Mouse (Mus musculus) MEL (cell line): Measurements from ENCODE around the gene Eng. TPM values are rescaled to one million over a fixed set of nuclear protein-coding genes. Genes with fewer than 3 reads are reported as not detected.

ENCODE experiments used
- DNase-seq: peaks from one replicate; pipeline ENCODE4 v3.0.0; 2011; ENCODE audit warnings: low read depth, low spot score
- H3K27ac ChIP-seq: 2 replicates; pipeline ENCODE4 v1.5.1; 2012; ENCODE audit warnings: low read depth, mild to moderate bottlenecking, control low read depth, low read length, moderate library complexity; ENCODE audit not compliant: control insufficient read depth
- H3K27me3 ChIP-seq, 2 experiments: fragments of 150-350 bp in 1 of 2; sonication (generic) in 1 of 2; 2 replicates each; pipeline ENCODE4 v1.6.1; 2012; ENCODE audit warnings: low read length in 2 of 2, mild to moderate bottlenecking in 2 of 2, improper control_type of control experiment in 1 of 2, moderate library complexity in 1 of 2; ENCODE audit not compliant: insufficient read depth in 2 of 2, control insufficient read depth in 1 of 2
- H3K36me3 ChIP-seq, 2 experiments: 2 replicates each; pipeline ENCODE4 v1.6.1; 2012 to 2014; ENCODE audit warnings: low read length in 2 of 2, improper control_type of control experiment in 1 of 2, inconsistent platforms in 1 of 2, mild to moderate bottlenecking in 1 of 2; ENCODE audit not compliant: insufficient read depth in 2 of 2, control insufficient read depth in 1 of 2
- H3K4me1 ChIP-seq, 2 experiments: fragments of 150-350 bp in 1 of 2; sonication (generic) in 1 of 2; 2 replicates each; pipeline ENCODE4 v1.6.1; 2012; ENCODE audit warnings: low read length in 2 of 2, improper control_type of control experiment in 1 of 2, mild to moderate bottlenecking in 1 of 2; ENCODE audit not compliant: insufficient read depth in 2 of 2, control insufficient read depth in 1 of 2
- H3K4me3 ChIP-seq, 2 experiments: fragments of 150-350 bp in 1 of 2; sonication (generic) in 1 of 2; 2 replicates each; pipeline ENCODE4 v1.5.1; 2012; ENCODE audit warnings: low read depth in 2 of 2, low read length in 2 of 2, mild to moderate bottlenecking in 2 of 2, moderate library complexity in 2 of 2, control low read depth in 1 of 2, improper control_type of control experiment in 1 of 2; ENCODE audit not compliant: control insufficient read depth in 1 of 2, insufficient read depth in 1 of 2
- H3K79me2 ChIP-seq: 2 replicates; pipeline ENCODE4 v1.6.1; 2012; ENCODE audit warnings: mild to moderate bottlenecking, low read length, moderate library complexity; ENCODE audit not compliant: control insufficient read depth, poor library complexity, insufficient read depth
- H3K9ac ChIP-seq: 2 replicates; pipeline ENCODE4 v1.6.1; 2012; ENCODE audit warnings: low read depth, mild to moderate bottlenecking, control low read depth, low read length, moderate library complexity; ENCODE audit not compliant: control insufficient read depth, poor library complexity, severe bottlenecking
- H3K9me3 ChIP-seq: fragments of 150-350 bp; sonication (generic); replicated peaks from 2 replicates; pipeline ENCODE4 v1.6.1; 2012; ENCODE audit warnings: mild to moderate bottlenecking, low read length, improper control_type of control experiment, moderate library complexity; ENCODE audit not compliant: insufficient read depth
- BHLHE40 ChIP-seq: IDR thresholded peaks from 2 replicates; pipeline ENCODE4 v1.6.1; 2012; ENCODE audit warnings: low read depth, mild to moderate bottlenecking, inconsistent platforms, low read length, improper control_type of control experiment, borderline replicate concordance
- CTCF ChIP-seq, 3 experiments: IDR thresholded peaks in 2 of 3; conservative IDR thresholded peaks in 1 of 3; 2 replicates each; pipeline ENCODE4 v1.5.1; 2011 to 2012; ENCODE audit warnings: low read length in 3 of 3, low read depth in 2 of 3, mild to moderate bottlenecking in 2 of 3, improper control_type of control experiment in 1 of 3, inconsistent platforms in 1 of 3, mixed read lengths in 1 of 3, moderate library complexity in 1 of 3; ENCODE audit not compliant: control insufficient read depth in 1 of 3, insufficient read depth in 1 of 3, poor library complexity in 1 of 3, severe bottlenecking in 1 of 3
- E2F4 ChIP-seq: IDR thresholded peaks from 2 replicates; pipeline ENCODE4 v1.6.1; 2011; ENCODE audit warnings: low read depth, low read length, improper control_type of control experiment, borderline replicate concordance
- ETS1 ChIP-seq: IDR thresholded peaks from 2 replicates; pipeline ENCODE4 v1.6.1; 2012; ENCODE audit warnings: low read depth, mild to moderate bottlenecking, inconsistent platforms, low read length, improper control_type of control experiment, moderate library complexity
- GATA1 ChIP-seq: IDR thresholded peaks from 2 replicates; pipeline ENCODE4 v1.6.1; 2011; ENCODE audit warnings: low read depth, low read length, improper control_type of control experiment
- HCFC1 ChIP-seq: IDR thresholded peaks from 2 replicates; pipeline ENCODE4 v1.6.1; 2012; ENCODE audit warnings: low read depth, mild to moderate bottlenecking, inconsistent platforms, low read length, improper control_type of control experiment, moderate library complexity
- KAT2A ChIP-seq: conservative IDR thresholded peaks from 2 replicates; pipeline ENCODE4 v1.6.1; 2012; ENCODE audit warnings: low read depth, low read length, improper control_type of control experiment, inconsistent platforms
- MAZ ChIP-seq: IDR thresholded peaks from 2 replicates; pipeline ENCODE4 v1.6.1; 2012; ENCODE audit warnings: low read depth, mild to moderate bottlenecking, inconsistent platforms, low read length, improper control_type of control experiment
- MXI1 ChIP-seq: IDR thresholded peaks from 2 replicates; pipeline ENCODE4 v1.6.1; 2011; ENCODE audit warnings: mild to moderate bottlenecking, low read depth, low read length, improper control_type of control experiment
- MYC ChIP-seq: IDR thresholded peaks from 2 replicates; pipeline ENCODE4 v1.6.1; 2011; ENCODE audit warnings: low read depth, mild to moderate bottlenecking, low read length, improper control_type of control experiment, moderate library complexity
- RCOR1 ChIP-seq: IDR thresholded peaks from 2 replicates; pipeline ENCODE4 v1.6.1; 2012; ENCODE audit warnings: low read depth, mild to moderate bottlenecking, inconsistent platforms, low read length, improper control_type of control experiment
- SMC3 ChIP-seq: IDR thresholded peaks from 2 replicates; pipeline ENCODE4 v1.6.1; 2011; ENCODE audit warnings: low read depth, low read length, improper control_type of control experiment
- TBP ChIP-seq: IDR thresholded peaks from 2 replicates; pipeline ENCODE4 v1.8.0; 2011; ENCODE audit warnings: low read depth, low read length, improper control_type of control experiment
- TCF12 ChIP-seq: IDR thresholded peaks from 2 replicates; pipeline ENCODE4 v1.6.1; 2014; ENCODE audit warnings: low read depth, mild to moderate bottlenecking, inconsistent platforms, low read length, improper control_type of control experiment, moderate library complexity
- ZC3H11A ChIP-seq: IDR thresholded peaks from 2 replicates; pipeline ENCODE4 v1.6.1; 2012; ENCODE audit warnings: low read depth, mild to moderate bottlenecking, inconsistent platforms, low read length, improper control_type of control experiment
- ZKSCAN1 ChIP-seq: IDR thresholded peaks from 2 replicates; pipeline ENCODE4 v1.6.1; 2012; ENCODE audit warnings: low read depth, mild to moderate bottlenecking, inconsistent platforms, low read length, improper control_type of control experiment, moderate library complexity
- ZMIZ1 ChIP-seq: IDR thresholded peaks from 2 replicates; pipeline ENCODE4 v1.6.1; 2012; ENCODE audit warnings: low read depth, mild to moderate bottlenecking, inconsistent platforms, low read length, improper control_type of control experiment, moderate library complexity
- ZNF384 ChIP-seq: IDR thresholded peaks from 2 replicates; pipeline ENCODE4 v1.6.1; 2012; ENCODE audit warnings: low read depth, mild to moderate bottlenecking, inconsistent platforms, low read length, improper control_type of control experiment
- polyA plus RNA-seq, 2 experiments: library from polyadenylated mRNA; stranded (reverse) in 1 of 2; unstranded in 1 of 2; fragments of >175 nt in 1 of 2; fragments of >200 nt in 1 of 2; gene quantifications; 2 replicates each; pipeline versions ENCODE4 v1.2.1 to v1.2.4; 2012; ENCODE audit warnings: low replicate concordance in 2 of 2, low read depth in 1 of 2; ENCODE audit not compliant: insufficient read length in 2 of 2, insufficient read depth in 1 of 2, missing spikeins in 1 of 2
- total RNA-seq: library from RNA; depleted of rRNA; stranded (reverse); fragments of 300-350 nt; gene quantifications from 2 replicates; pipeline ENCODE4 v1.2.3, GENCODE M21; 2012

Eng gene
- total and polyA plus RNA-seq, 3 experiments = 0.73 to 1.0 TPM; not detected in 1

DNA sequence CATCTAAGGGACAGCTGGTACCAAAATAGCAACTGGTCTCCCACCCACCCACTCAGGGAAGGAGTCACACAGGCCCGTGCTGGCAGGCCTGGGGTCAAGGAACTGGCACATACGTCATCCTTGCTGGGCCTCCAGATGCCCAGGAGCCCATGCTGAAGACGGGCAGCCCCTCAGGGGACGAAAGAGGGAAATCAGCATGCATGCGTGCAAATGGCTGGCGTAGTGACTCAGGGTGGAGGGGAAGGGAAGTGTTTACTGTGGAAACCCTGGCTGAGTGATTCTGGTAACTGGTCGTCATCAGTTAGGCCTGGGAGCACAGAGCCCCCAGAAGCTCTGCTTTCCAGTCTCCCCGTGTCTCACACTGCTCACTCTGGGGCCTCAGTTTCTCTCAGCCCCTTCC is 18.9 kb downstream of the Eng start:
- no peak for DNase-seq
- Histone ChIP-seq H3K9me3 (no peaks in the 10 kb centered on the region), H3K27ac (no peak overlapping the region), H3K4me1 (peaks cover 2 to 15% of the 10 kb centered on the region in 2 experiments; a peak in 2 of 4 replicates), H3K79me2 (no peaks in the 10 kb centered on the region), H3K9ac (no peak overlapping the region), H3K27me3 (no peaks in the 10 kb centered on the region), H3K4me3 (no peak overlapping the region), H3K36me3 (no peaks in the 10 kb centered on the region; a peak in 1 of 4 replicates)
- no peak for TF ChIP-seq E2F4

DNA sequence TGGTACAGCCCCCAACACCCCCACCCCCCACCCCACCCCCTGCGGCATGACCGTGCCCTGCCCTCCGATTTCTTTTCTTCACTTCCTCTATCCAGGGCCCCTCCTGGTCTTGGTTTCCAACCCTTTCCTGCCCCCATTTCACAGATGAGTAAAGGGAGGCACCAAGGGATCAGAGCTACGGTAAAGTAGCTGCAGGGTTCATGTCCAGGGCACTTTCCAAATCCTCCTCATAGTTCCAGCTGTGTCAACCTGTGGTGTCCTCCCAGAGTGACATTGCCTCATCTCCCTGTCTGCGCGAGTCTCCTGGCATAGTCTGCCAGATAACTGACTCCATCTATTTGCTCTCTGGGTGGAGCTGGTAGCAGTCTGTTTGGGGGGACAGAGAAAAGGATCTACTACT is 19.5 kb downstream of the Eng start:
- Histone ChIP-seq H3K9me3 (no peaks in the 10 kb centered on the region), H3K27ac (no peak overlapping the region), H3K79me2 (no peaks in the 10 kb centered on the region), H3K4me1 (peaks cover 0 to 11% of the 10 kb centered on the region in 2 experiments; a peak in 2 of 4 replicates), H3K27me3 (no peaks in the 10 kb centered on the region), H3K36me3 (no peaks in the 10 kb centered on the region), H3K9ac (no peak overlapping the region), H3K4me3 (no peak overlapping the region)
- TF ChIP-seq TCF12 = no peak
- no peak for TF ChIP-seq MXI1
- no peak for TF ChIP-seq ZC3H11A
- no peak for TF ChIP-seq GATA1
- TF ChIP-seq MYC = no peak
- TF ChIP-seq SMC3 = no peak
- no peak for TF ChIP-seq ZKSCAN1
- TF ChIP-seq MAZ = no peak
- TF ChIP-seq E2F4 = no peak
- no peak for TF ChIP-seq ZMIZ1
- TF ChIP-seq ZNF384 = no peak
- no peak for TF ChIP-seq BHLHE40
- no peak for TF ChIP-seq KAT2A
- TF ChIP-seq ETS1 = no peak
- no peak for TF ChIP-seq HCFC1
- no peak for TF ChIP-seq RCOR1
- no peak for TF ChIP-seq TBP
- TF ChIP-seq CTCF (IDR thresholded peaks at IDR 0.05 in 2 of 3, conservative IDR thresholded peaks at IDR 0.05 in 1 of 3; ENCODE audit: control insufficient read depth in 1 of 3, insufficient read depth in 1 of 3, low read depth in 2 of 3, low read length in 3 of 3, poor library complexity in 1 of 3, severe bottlenecking in 1 of 3) = no peak
- no peak for DNase-seq
